Mouse (Mus musculus): ENCODE measurements around the gene Fam89b.
"Not testable (repeated sequence)": the region's sequence is repeated elsewhere in the genome, so short reads cannot be mapped to it uniquely, and the experiment has no call there.

Fam89b gene

GRCm38 (mm10) chr19:5710068-5710467, 19.4 kb downstream of the Fam89b start:
- DNase-seq: no peak

GRCm38 (mm10) chr19:5704801-5705571, 24.5 kb downstream of the Fam89b start:
- DNase-seq: peak; percentile 53 to 67

GRCm38 (mm10) chr19:5704163-5704800, 25.2 kb downstream of the Fam89b start, which contains the start of gene Kcnk7:
TSS of gene Kcnk7 (plus strand) at chr19:5704367.
- DNase-seq: peak in 1 of 2 experiments; percentile 52

GRCm38 (mm10) chr19:5695849-5696462, 33.5 kb downstream of the Fam89b start:
- no peak for DNase-seq

- no peak for DNase-seq
Observed at GRCm38 (mm10) chr19:5693801-5694200, 35.7 kb downstream of the Fam89b start.

GRCm38 (mm10) chr19:5692913-5693396, 36.5 kb downstream of the Fam89b start:
- DNase-seq: no peak

GRCm38 (mm10) chr19:5692086-5692912, 37.2 kb downstream of the Fam89b start:
- peak in 1 of 2 experiments; percentile 30 for DNase-seq

GRCm38 (mm10) chr19:5691601-5692000, 37.9 kb downstream of the Fam89b start:
- DNase-seq: no peak

GRCm38 (mm10) chr19:5690343-5690735, 39.1 kb downstream of the Fam89b start:
- DNase-seq: no peak

- DNase-seq: peak; percentile 89 to 95
Observed at GRCm38 (mm10) chr19:5689565-5690342, 39.7 kb downstream of the Fam89b start.

GRCm38 (mm10) chr19:5689088-5689428, 40.4 kb downstream of the Fam89b start:
- DNase-seq: no peak

GRCm38 (mm10) chr19:5688200-5689087, 41.0 kb downstream of the Fam89b start, which contains the start of the genes Map3k11 and Pcnx3:
TSS of gene Map3k11 (plus strand) at chr19:5688742.
TSS of gene Pcnx3 (minus strand) at chr19:5688908.
- DNase-seq: peak; percentile 94 to 98

- DNase-seq: no peak
Observed at GRCm38 (mm10) chr19:5687738-5688137, 41.7 kb downstream of the Fam89b start.

- not testable (repeated sequence) for DNase-seq
Observed at GRCm38 (mm10) chr19:5686954-5687353, 42.5 kb downstream of the Fam89b start.

GRCm38 (mm10) chr19:5686437-5686836, 43.0 kb downstream of the Fam89b start:
- DNase-seq: no peak

- no peak for DNase-seq
Observed at GRCm38 (mm10) chr19:5685861-5686260, 43.6 kb downstream of the Fam89b start.

GRCm38 (mm10) chr19:5685431-5685830, 44.0 kb downstream of the Fam89b start:
- DNase-seq: peak in 1 of 2 experiments; percentile 15

- DNase-seq: peak in 1 of 2 experiments; percentile 16
Observed at GRCm38 (mm10) chr19:5684985-5685384, 44.5 kb downstream of the Fam89b start.

- DNase-seq: no peak
Observed at GRCm38 (mm10) chr19:5684236-5684635, 45.2 kb downstream of the Fam89b start.

- no peak for DNase-seq
Observed at GRCm38 (mm10) chr19:5680432-5680831, 49.0 kb downstream of the Fam89b start.

Data from thymus, postnatal 36 days (tissue).